Mouse (Mus musculus): ENCODE data around the gene Pik3ap1. TPM values are rescaled to one million over a fixed set of nuclear protein-coding genes. Genes with fewer than 3 reads are reported as not detected.

The Pik3ap1 gene
- total and polyA plus RNA-seq, 2 experiments from 2014 or later: 2.2 to 2.8 TPM

DNA sequence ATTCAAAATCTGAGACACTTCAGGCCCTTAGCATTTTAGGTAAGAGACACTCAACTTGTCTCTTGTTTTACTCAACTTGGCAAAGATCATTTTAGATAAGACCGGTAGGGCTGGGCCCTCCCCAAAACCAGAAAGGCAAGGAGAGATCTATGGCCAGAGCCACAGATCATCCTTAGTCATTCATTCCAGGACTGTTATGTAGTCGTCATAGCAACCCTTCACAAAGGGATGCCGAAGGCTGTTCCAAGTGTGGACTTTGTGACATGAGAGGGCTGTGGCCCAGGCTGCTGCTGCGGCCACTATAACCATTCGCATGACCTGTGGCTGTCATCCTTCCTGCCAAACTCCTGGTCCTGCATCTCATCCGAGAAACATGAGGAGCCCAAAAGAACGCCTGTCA is 54.5 kb downstream of the Pik3ap1 start:
- no peak for DNase-seq
- TF ChIP-seq CTCF (IDR thresholded peaks at IDR 0.05; ENCODE audit: low read depth): no peak
- no peaks in the 10 kb centered on the region for H3K27me3 ChIP-seq (ENCODE audit: insufficient read depth, low read length)
- no peak overlapping the region for H3K4me3 ChIP-seq (ENCODE audit: low read depth, low read length)
- H3K27ac ChIP-seq (ENCODE audit: low read depth, low read length): no peak overlapping the region
- no peaks in the 10 kb centered on the region for H3K9me3 ChIP-seq (ENCODE audit: low read length)
- no peaks in the 10 kb centered on the region for H3K4me1 ChIP-seq (ENCODE audit: insufficient read depth)
- no peak overlapping the region for H3K4me2 ChIP-seq (ENCODE audit: low read depth)
- no peaks in the 10 kb centered on the region for H3K36me3 ChIP-seq (ENCODE audit: insufficient read depth)
- ATAC-seq: no peak
- no peak overlapping the region for H3K9ac ChIP-seq
- WGBS: 69% methylated on average over 7 of the region's 7 CpGs

- H3K36me3 ChIP-seq (ENCODE audit: insufficient read depth): no peaks in the 10 kb centered on the region
- no peaks in the 10 kb centered on the region for H3K9me3 ChIP-seq (ENCODE audit: low read length)
- H3K27me3 ChIP-seq (ENCODE audit: insufficient read depth, low read length): no peaks in the 10 kb centered on the region
- H3K4me1 ChIP-seq (ENCODE audit: insufficient read depth): no peaks in the 10 kb centered on the region
- WGBS: 95% methylated on average over 7 of the region's 7 CpGs
- no peak overlapping the region for H3K4me3 ChIP-seq (ENCODE audit: low read depth, low read length)
- no peak overlapping the region for H3K9ac ChIP-seq
- ATAC-seq (no peak), DNase-seq (no peak)
- no peak overlapping the region for H3K4me2 ChIP-seq (ENCODE audit: low read depth)
- no peak for TF ChIP-seq CTCF (IDR thresholded peaks at IDR 0.05; ENCODE audit: low read depth)
- no peak overlapping the region for H3K27ac ChIP-seq (ENCODE audit: low read depth, low read length)
These were observed 54.9 kb downstream of the Pik3ap1 start for GRCm38 (mm10) chr19:41329961-41330360.

- Histone ChIP-seq H3K4me2 (ENCODE audit: low read depth) (no peak overlapping the region), H3K4me3 (ENCODE audit: low read depth, low read length) (no peak overlapping the region), H3K36me3 (ENCODE audit: insufficient read depth) (no peaks in the 10 kb centered on the region), H3K27me3 (ENCODE audit: insufficient read depth, low read length) (no peaks in the 10 kb centered on the region), H3K4me1 (ENCODE audit: insufficient read depth) (no peaks in the 10 kb centered on the region), H3K9me3 (ENCODE audit: low read length) (no peaks in the 10 kb centered on the region), H3K9ac (no peak overlapping the region), H3K27ac (ENCODE audit: low read depth, low read length) (no peak overlapping the region)
- ATAC-seq (no peak), DNase-seq (no peak)
- no peak for TF ChIP-seq CTCF (IDR thresholded peaks at IDR 0.05; ENCODE audit: low read depth)
- 72% methylated on average over 9 of the region's 9 CpGs for WGBS
These were observed 56.2 kb downstream of the Pik3ap1 start for GRCm38 (mm10) chr19:41328743-41329142.

GRCm38 (mm10) chr19:41323813-41324212 is 61.1 kb downstream of the Pik3ap1 start:
- Histone ChIP-seq H3K9ac (no peak overlapping the region), H3K4me1 (ENCODE audit: insufficient read depth) (no peaks in the 10 kb centered on the region), H3K4me2 (ENCODE audit: low read depth) (no peak overlapping the region), H3K36me3 (ENCODE audit: insufficient read depth) (no peaks in the 10 kb centered on the region), H3K4me3 (ENCODE audit: low read depth, low read length) (no peak overlapping the region), H3K27me3 (ENCODE audit: insufficient read depth, low read length) (no peaks in the 10 kb centered on the region), H3K9me3 (ENCODE audit: low read length) (no peaks in the 10 kb centered on the region), H3K27ac (ENCODE audit: low read depth, low read length) (no peak overlapping the region)
- no peak for TF ChIP-seq CTCF (IDR thresholded peaks at IDR 0.05; ENCODE audit: low read depth)
- ATAC-seq (no peak), DNase-seq (no peak)

DNA sequence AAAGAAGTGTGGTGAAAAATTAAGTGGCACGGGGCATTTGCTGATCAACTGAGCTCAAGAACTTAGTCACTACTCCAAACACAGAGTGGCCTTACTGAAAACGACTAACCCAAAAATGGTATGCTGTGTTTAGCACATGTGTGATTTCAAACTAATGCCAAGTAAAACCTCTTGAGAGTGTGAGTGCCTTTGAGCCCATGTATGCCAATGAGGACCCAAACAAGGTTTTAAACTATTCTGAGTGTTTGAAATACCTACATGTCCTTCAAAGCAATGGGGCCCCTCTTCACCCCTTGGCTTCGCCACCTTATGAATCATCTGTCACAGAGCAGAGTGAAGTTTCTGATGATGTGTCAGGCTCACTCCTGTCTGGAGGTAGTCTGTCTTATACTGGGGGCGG is 61.8 kb downstream of the Pik3ap1 start:
- no peak overlapping the region for H3K4me2 ChIP-seq (ENCODE audit: low read depth)
- 89% methylated on average over 4 of the region's 4 CpGs for WGBS
- DNase-seq (no peak), ATAC-seq (no peak)
- no peak overlapping the region for H3K4me3 ChIP-seq (ENCODE audit: low read depth, low read length)
- TF ChIP-seq CTCF (IDR thresholded peaks at IDR 0.05; ENCODE audit: low read depth): no peak
- H3K9ac ChIP-seq: no peak overlapping the region
- no peaks in the 10 kb centered on the region for H3K4me1 ChIP-seq (ENCODE audit: insufficient read depth)
- no peaks in the 10 kb centered on the region for H3K36me3 ChIP-seq (ENCODE audit: insufficient read depth)
- H3K27me3 ChIP-seq (ENCODE audit: insufficient read depth, low read length): no peaks in the 10 kb centered on the region
- no peaks in the 10 kb centered on the region for H3K9me3 ChIP-seq (ENCODE audit: low read length)
- no peak overlapping the region for H3K27ac ChIP-seq (ENCODE audit: low read depth, low read length)

DNA sequence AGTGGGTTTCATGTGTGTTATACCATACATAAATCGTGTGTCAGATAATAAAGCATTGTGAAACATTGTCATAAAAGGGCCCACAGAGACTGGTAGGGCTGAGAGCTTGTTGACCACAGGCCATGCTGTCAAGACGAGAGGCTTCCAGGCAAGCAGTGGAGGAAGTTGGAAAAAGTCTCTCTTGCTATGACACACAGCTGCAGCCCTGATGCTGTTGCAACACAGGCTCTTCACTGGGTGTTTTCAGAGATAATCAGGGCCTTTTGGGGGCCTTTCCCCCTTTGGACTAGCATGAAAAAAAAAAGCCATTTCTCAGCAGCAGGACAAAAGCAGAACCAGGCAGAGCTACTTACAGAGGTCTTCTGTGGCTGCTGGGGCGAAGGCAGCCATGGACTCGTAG is 63.8 kb downstream of the Pik3ap1 start:
- ATAC-seq (no peak), DNase-seq (no peak)
- Histone ChIP-seq H3K4me3 (ENCODE audit: low read depth, low read length) (no peak overlapping the region), H3K36me3 (ENCODE audit: insufficient read depth) (no peaks in the 10 kb centered on the region), H3K4me1 (ENCODE audit: insufficient read depth) (peaks cover 2% of the 10 kb centered on the region; the same call in 1 of the 2 replicates), H3K27ac (ENCODE audit: low read depth, low read length) (no peak overlapping the region), H3K27me3 (ENCODE audit: insufficient read depth, low read length) (no peaks in the 10 kb centered on the region), H3K4me2 (ENCODE audit: low read depth) (no peak overlapping the region), H3K9ac (no peak overlapping the region), H3K9me3 (ENCODE audit: low read length) (no peaks in the 10 kb centered on the region)
- TF ChIP-seq CTCF (IDR thresholded peaks at IDR 0.05; ENCODE audit: low read depth): no peak
- 88% methylated on average over 4 of the region's 4 CpGs for WGBS

- no peak overlapping the region for H3K9ac ChIP-seq
- H3K4me3 ChIP-seq (ENCODE audit: low read depth, low read length): no peak overlapping the region
- ATAC-seq (peak; percentile 90), DNase-seq (peak; percentile 82)
- H3K27me3 ChIP-seq (ENCODE audit: insufficient read depth, low read length): 0 out of 2 replicates have a peak, but pooled peaks cover 3% of the 10 kb centered on the region
- no peaks in the 10 kb centered on the region for H3K9me3 ChIP-seq (ENCODE audit: low read length)
- no peak overlapping the region for H3K27ac ChIP-seq (ENCODE audit: low read depth, low read length)
- WGBS: 23% methylated on average over 11 of the region's 11 CpGs
- H3K4me1 ChIP-seq (ENCODE audit: insufficient read depth): peaks cover 2% of the 10 kb centered on the region; the same call in 1 of the 2 replicates
- H3K36me3 ChIP-seq (ENCODE audit: insufficient read depth): no peaks in the 10 kb centered on the region
- peak; percentile 89 for TF ChIP-seq CTCF (IDR thresholded peaks at IDR 0.05; ENCODE audit: low read depth)
- H3K4me2 ChIP-seq (ENCODE audit: low read depth): no peak overlapping the region
These were observed 67.4 kb downstream of the Pik3ap1 start for GRCm38 (mm10) chr19:41317315-41318095.
